Mouse (Mus musculus): ENCODE results near the gene Adam12. TPM values are rescaled to one million over a fixed set of nuclear protein-coding genes. Genes with fewer than 3 reads are reported as not detected.
A peak's percentile ranks its signal among the peaks of the same experiment; 100 is the strongest.

The Adam12 gene
- polyA plus RNA-seq, 1 experiment from 2014 or later, result 11.7 TPM

DNA sequence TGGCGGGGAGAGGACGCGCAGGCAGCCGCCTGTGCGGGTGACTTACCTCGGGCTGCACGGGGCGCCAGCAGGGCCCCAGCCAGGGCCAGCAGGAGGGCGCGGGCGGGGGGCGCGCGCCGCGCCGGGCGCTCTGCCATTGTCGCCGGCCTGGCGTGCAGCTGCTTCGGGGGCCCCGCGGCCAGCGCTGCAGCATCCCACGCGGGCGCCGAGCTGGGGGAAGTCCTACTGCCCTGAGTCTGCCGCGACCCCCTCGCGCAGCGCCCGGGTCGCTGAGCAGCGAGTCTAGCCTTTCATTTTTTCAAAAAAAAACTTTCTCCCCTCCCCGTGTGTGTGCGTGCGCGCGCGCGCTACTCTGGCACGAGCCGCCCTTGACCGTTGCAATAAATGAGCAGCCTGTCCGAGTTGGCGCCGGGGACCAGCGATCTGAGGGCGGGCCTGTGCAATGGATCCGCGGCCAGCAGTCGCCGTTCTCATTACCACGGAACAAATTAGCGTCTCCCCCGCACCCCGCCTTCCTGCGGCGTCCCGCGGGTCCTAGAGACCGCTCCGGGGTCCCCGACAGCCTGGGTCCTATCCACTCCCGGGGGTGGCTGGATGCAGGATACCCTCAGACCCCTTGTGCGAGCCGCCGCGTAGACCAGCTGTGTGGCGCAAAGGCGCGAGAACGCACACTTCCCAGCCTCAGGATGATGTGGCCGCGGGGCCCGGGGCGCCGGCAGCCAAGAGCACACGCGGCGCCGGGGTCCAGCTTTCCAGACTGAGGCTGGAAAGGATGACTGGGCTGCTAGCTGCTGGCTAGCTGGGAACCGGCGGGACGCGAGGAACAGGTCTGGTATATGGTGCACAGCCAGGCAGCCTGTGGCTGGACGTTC lies 7.0 kb downstream of the Adam12 start:
- Histone ChIP-seq H3K9ac (peak overlapping the region; percentile 43), H3K27me3 (peaks cover 24% of the 10 kb centered on the region), H3K4me1 (peaks cover 17% of the 10 kb centered on the region), H3K9me3 (replicated peaks) (no peaks in the 10 kb centered on the region), H3K27ac (replicated peaks) (peak overlapping the region; percentile 79), H3K4me3 (replicated peaks) (peak overlapping the region; percentile 65), H3K4me2 (replicated peaks) (peak overlapping the region; percentile 98), H3K36me3 (no peaks in the 10 kb centered on the region)
- under 1% methylated on average over 74 of the region's 90 CpGs for WGBS
- peak; percentile 75 for ATAC-seq (ENCODE audit: insufficient number of reproducible peaks, low FRiP score, low TSS enrichment, low read depth)

DNA sequence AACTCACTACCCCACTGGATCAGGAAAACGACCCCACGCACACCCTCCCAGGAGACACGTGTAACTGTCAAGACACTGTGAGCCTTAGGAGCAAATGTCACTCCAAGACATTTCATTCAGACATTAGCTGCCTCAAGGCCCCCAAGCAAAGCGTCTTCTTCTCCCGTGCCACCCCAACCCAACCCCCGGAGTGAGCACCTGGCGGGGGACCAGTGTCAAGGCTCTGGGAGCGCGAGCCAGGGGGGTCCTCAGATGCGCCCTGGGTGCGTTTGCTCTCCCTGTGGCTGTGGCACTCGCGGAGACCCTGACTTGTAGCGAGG lies 7.6 kb downstream of the Adam12 start:
- H3K9ac ChIP-seq, result peak overlapping the region; percentile 43
- peak overlapping the region; percentile 98 for H3K4me2 ChIP-seq (replicated peaks)
- peak overlapping the region; percentile 79 for H3K27ac ChIP-seq (replicated peaks)
- peaks cover 17% of the 10 kb centered on the region for H3K4me1 ChIP-seq
- ATAC-seq (ENCODE audit: insufficient number of reproducible peaks, low FRiP score, low TSS enrichment, low read depth), result peak; percentile 13; the same call in 1 of the 2 replicates
- peaks cover 24% of the 10 kb centered on the region for H3K27me3 ChIP-seq
- H3K4me3 ChIP-seq (replicated peaks), result peak overlapping the region; percentile 65
- no peaks in the 10 kb centered on the region for H3K9me3 ChIP-seq (replicated peaks)
- 0% methylated on average over 14 of the region's 14 CpGs for WGBS
- H3K36me3 ChIP-seq, result no peaks in the 10 kb centered on the region

DNA sequence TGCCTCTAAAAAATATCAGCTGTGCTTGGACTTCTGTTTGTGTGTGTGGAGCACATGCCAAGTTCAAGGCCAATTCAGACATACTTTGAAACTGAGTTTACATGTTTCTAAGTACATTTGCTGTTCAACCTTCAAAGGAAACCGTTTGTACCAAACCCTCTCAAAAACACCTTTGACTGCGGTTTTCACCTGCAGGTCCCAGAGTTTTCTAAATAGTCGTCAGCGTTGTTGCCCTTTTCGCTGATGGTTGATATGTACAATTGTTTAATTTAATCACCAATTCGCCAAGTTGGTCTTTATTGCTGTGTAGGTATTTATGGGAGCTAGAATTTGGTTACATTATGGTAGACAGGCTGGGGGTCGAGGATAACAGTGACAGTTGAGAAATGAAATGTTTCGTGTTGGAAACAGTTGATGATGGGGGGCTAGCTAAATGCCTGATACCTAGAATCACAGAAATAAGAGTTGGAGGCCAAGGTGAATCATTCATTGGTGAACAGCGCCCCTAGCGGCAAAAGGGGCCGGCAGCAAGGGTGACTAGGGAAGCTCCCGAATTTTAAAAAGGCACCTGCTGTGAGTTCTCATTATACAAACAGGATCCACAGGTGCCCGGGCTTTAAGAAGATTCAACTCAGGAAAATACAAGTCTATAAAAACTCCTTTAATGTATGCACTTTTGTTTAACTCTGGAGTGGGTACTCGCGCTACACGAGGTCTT lies 8.3 kb downstream of the Adam12 start:
- Histone ChIP-seq H3K36me3 (no peaks in the 10 kb centered on the region), H3K9ac (no peak overlapping the region), H3K4me3 (replicated peaks) (peak overlapping the region; percentile 65), H3K27ac (replicated peaks) (no peak overlapping the region), H3K27me3 (peaks cover 24% of the 10 kb centered on the region), H3K9me3 (replicated peaks) (no peaks in the 10 kb centered on the region), H3K4me1 (peaks cover 17% of the 10 kb centered on the region), H3K4me2 (replicated peaks) (peak overlapping the region; percentile 98)
- WGBS, result 28% methylated on average over 16 of the region's 16 CpGs
- no peak for ATAC-seq (ENCODE audit: insufficient number of reproducible peaks, low FRiP score, low TSS enrichment, low read depth)

DNA sequence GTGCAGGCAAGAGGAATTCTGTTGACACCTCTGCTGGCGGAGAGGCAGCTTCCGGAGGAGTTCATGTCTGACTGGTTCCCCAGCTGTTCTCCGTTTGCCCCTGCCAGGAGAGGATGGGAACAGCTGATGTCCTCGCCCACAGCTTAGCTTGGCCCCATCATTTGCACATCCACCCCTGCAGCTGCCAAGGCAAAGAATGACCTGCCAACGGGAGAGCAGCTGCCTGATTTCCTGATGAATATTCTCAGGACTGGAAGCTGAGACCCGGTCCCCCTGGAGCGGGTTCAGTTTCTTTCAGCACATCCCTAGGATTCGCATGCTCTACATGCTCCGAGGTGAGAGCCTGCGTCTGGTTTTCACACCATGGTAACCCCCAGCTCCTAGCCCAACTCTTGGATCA lies 24.0 kb downstream of the Adam12 start:
- no peaks in the 10 kb centered on the region for H3K9me3 ChIP-seq (replicated peaks)
- WGBS, result 55% methylated on average over 10 of the region's 10 CpGs
- ATAC-seq (ENCODE audit: insufficient number of reproducible peaks, low FRiP score, low TSS enrichment, low read depth), result peak; percentile 69; the same call in 1 of the 2 replicates

DNA sequence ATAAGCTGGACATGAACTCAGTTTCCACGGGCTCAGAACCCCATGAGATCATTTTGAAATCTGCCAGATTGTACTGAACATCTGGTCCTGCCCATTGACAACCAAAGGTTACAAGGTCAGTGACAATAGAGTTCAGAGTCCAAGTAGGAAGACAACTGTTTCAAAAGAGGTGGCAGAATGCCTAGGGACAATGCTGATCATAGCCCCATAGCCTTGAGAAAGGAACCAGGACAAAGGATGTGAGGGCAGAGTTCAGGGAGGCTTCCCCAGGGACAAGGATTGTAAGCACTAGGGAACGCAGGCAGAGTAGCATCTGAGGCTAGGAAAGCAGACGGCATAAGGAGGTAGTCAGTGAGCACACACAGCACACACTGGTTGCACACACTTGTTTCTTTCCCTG lies 38.9 kb downstream of the Adam12 start:
- Histone ChIP-seq H3K4me1 (peaks cover 15% of the 10 kb centered on the region), H3K27me3 (no peaks in the 10 kb centered on the region), H3K4me2 (replicated peaks) (no peak overlapping the region), H3K9me3 (replicated peaks) (no peaks in the 10 kb centered on the region), H3K9ac (no peak overlapping the region), H3K4me3 (replicated peaks) (no peak overlapping the region), H3K27ac (replicated peaks) (no peak overlapping the region), H3K36me3 (no peaks in the 10 kb centered on the region)
- 74% methylated on average over 3 of the region's 3 CpGs for WGBS
- no peak for ATAC-seq (ENCODE audit: insufficient number of reproducible peaks, low FRiP score, low TSS enrichment, low read depth)

More for the DNA sequence above, 24.0 kb downstream of the Adam12 start:
- Histone ChIP-seq H3K4me3 (replicated peaks) (no peak overlapping the region), H3K9ac (no peak overlapping the region), H3K27ac (replicated peaks) (0 out of 2 replicates have a peak overlapping the region, but pooled peaks have one; percentile 11), H3K27me3 (no peaks in the 10 kb centered on the region), H3K36me3 (no peaks in the 10 kb centered on the region), H3K4me2 (replicated peaks) (no peak overlapping the region), H3K4me1 (no peaks in the 10 kb centered on the region; the same call in 1 of the 2 replicates)

DNA sequence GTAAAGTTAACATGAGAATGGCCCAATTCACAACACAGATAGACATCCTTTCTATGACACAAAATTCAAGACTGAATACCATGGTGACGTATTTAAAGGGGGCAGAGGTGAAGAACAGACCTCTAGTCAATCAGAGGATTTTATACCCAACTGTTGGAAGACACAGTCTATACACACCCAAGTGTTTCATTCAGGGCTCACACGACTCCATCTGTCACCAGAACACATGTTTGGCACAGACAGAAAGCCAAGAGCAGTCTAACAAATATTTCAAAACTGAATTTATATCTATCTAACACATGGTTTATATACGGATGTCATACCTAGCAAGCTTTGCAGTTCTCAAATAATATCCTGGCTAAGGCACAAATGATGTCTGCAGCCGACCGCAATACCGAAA lies 41.8 kb downstream of the Adam12 start:
- WGBS, result 64% methylated on average over 6 of the region's 6 CpGs
- H3K36me3 ChIP-seq, result no peaks in the 10 kb centered on the region
- ATAC-seq (ENCODE audit: insufficient number of reproducible peaks, low FRiP score, low TSS enrichment, low read depth), result no peak
- no peak overlapping the region for H3K9ac ChIP-seq
- H3K27me3 ChIP-seq, result no peaks in the 10 kb centered on the region
- H3K27ac ChIP-seq (replicated peaks), result no peak overlapping the region
- H3K4me3 ChIP-seq (replicated peaks), result no peak overlapping the region
- H3K4me2 ChIP-seq (replicated peaks), result no peak overlapping the region
- no peaks in the 10 kb centered on the region for H3K9me3 ChIP-seq (replicated peaks)
- H3K4me1 ChIP-seq, result peaks cover 15% of the 10 kb centered on the region

DNA sequence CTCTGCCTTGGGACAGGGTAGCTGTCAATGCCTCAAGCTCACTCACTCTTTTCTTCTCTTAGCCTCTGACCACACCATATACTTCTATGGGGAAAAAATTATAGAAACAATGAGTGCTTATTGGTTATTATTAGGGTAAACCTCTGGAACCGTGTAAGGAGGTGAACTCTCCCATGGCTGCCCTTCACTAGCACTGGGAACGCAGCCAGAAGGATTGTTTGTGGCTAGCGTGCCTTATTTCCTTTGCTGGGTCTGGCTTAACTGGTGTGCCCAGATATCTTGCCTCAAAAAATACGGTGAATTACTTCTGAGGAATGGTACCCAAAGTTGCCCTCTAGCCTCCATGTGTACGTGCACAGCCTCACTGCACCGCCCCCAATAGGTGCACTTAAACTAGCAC lies 43.4 kb downstream of the Adam12 start:
- Histone ChIP-seq H3K27ac (replicated peaks) (no peak overlapping the region), H3K4me2 (replicated peaks) (no peak overlapping the region), H3K27me3 (no peaks in the 10 kb centered on the region), H3K36me3 (no peaks in the 10 kb centered on the region), H3K4me3 (replicated peaks) (no peak overlapping the region), H3K9ac (no peak overlapping the region), H3K9me3 (replicated peaks) (no peaks in the 10 kb centered on the region), H3K4me1 (peaks cover 15% of the 10 kb centered on the region)
- WGBS, result 65% methylated on average over 6 of the region's 6 CpGs
- no peak for ATAC-seq (ENCODE audit: insufficient number of reproducible peaks, low FRiP score, low TSS enrichment, low read depth)

DNA sequence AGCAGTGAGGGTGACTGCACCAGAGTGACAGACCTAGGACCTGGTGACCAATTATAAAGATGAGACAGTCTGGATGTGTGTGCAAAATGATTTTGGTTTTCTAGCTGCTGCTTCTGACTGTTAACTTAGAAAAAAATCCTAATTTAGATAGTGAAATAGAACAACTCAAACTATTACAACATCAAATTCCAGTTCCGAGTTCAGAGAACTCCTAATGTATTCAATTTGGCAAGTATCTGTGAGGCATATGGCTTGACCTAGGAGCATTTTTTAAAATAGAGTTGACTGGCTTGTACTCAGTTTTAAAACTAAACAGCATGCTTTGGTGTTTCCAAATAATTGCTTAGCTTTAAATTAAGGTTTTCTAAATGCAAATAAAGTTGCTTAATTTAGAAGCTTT lies 44.0 kb downstream of the Adam12 start:
- no peak overlapping the region for H3K9ac ChIP-seq
- no peak for ATAC-seq (ENCODE audit: insufficient number of reproducible peaks, low FRiP score, low TSS enrichment, low read depth)
- H3K27ac ChIP-seq (replicated peaks), result no peak overlapping the region
- H3K4me1 ChIP-seq, result peaks cover 15% of the 10 kb centered on the region
- no peaks in the 10 kb centered on the region for H3K9me3 ChIP-seq (replicated peaks)
- no peaks in the 10 kb centered on the region for H3K27me3 ChIP-seq
- no peak overlapping the region for H3K4me3 ChIP-seq (replicated peaks)
- 41% methylated on average over 1 of the region's 1 CpGs for WGBS
- H3K36me3 ChIP-seq, result no peaks in the 10 kb centered on the region
- H3K4me2 ChIP-seq (replicated peaks), result no peak overlapping the region

DNA sequence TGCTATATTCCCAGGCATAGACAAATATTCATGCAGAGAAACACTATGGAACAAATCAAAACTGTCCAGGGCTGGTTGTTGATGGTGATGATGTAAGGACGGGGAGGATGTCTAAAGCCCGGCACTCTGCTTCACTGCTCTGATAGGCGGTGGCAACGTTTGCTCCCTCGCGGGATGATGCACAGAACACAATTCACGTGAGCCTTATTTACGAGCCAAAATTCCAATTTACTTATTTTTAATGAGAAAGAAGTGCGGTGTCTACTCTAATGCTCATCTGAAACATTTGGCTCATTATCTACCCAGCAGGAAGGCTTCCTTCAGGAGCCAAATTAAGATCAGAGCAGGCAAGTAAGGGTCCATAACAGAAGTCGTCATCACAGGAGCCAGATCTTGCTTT lies 45.4 kb downstream of the Adam12 start:
- WGBS, result 88% methylated on average over 10 of the region's 10 CpGs

DNA sequence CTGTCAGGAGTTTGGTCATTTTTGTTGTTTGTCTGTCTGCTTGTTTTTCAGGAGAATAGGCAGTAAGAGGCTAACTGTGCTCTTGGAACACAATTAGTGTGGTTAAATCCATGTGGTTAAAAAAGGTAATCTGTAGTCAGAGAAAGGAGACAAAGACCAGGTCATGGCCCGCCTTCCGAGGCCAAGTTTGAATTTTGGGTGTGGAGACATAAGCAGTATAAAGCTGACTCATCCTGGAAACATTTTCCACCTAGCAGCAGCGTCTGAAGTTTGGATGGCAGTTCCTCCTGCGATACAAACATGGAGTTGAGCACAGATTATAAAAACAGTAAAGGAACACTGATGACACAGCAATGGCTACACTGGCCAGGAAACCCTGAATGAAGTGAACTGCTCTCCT lies 46.2 kb downstream of the Adam12 start:
- Histone ChIP-seq H3K36me3 (no peaks in the 10 kb centered on the region), H3K9me3 (replicated peaks) (no peaks in the 10 kb centered on the region), H3K4me3 (replicated peaks) (no peak overlapping the region), H3K4me2 (replicated peaks) (no peak overlapping the region), H3K9ac (no peak overlapping the region), H3K4me1 (peaks cover 10% of the 10 kb centered on the region), H3K27me3 (no peaks in the 10 kb centered on the region), H3K27ac (replicated peaks) (no peak overlapping the region)
- 78% methylated on average over 4 of the region's 4 CpGs for WGBS
- ATAC-seq (ENCODE audit: insufficient number of reproducible peaks, low FRiP score, low TSS enrichment, low read depth), result no peak

More for the DNA sequence above, 45.4 kb downstream of the Adam12 start:
- Histone ChIP-seq H3K4me2 (replicated peaks) (no peak overlapping the region), H3K4me3 (replicated peaks) (no peak overlapping the region), H3K9ac (no peak overlapping the region), H3K36me3 (no peaks in the 10 kb centered on the region), H3K9me3 (replicated peaks) (no peaks in the 10 kb centered on the region), H3K4me1 (peaks cover 15% of the 10 kb centered on the region), H3K27ac (replicated peaks) (no peak overlapping the region), H3K27me3 (no peaks in the 10 kb centered on the region)
- ATAC-seq (ENCODE audit: insufficient number of reproducible peaks, low FRiP score, low TSS enrichment, low read depth), result no peak

DNA sequence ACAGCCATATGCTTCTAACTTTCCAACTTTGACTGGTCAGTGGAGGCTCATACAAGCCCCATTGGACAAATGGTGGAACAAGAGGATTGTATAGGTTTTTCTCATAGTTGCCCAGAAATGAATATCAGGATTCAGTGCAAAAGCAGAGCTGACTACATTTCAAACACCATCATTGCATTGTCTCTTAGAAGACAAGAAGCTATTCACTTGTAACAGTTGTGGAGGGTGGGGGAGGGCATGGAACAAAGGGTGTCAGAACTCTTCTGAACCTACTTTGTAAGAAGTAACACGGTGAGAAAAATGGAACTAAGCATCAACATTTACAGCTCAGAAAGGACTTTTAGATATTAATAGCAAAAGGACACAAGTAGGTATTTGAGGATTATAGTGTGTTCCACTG lies 50.2 kb downstream of the Adam12 start:
- no peak for ATAC-seq (ENCODE audit: insufficient number of reproducible peaks, low FRiP score, low TSS enrichment, low read depth)
- 65% methylated on average over 1 of the region's 1 CpGs for WGBS
- no peaks in the 10 kb centered on the region for H3K36me3 ChIP-seq

More for the DNA sequence above, 50.2 kb downstream of the Adam12 start:
- Histone ChIP-seq H3K4me3 (replicated peaks) (no peak overlapping the region), H3K27ac (replicated peaks) (no peak overlapping the region), H3K9me3 (replicated peaks) (no peaks in the 10 kb centered on the region), H3K9ac (no peak overlapping the region), H3K27me3 (no peaks in the 10 kb centered on the region), H3K4me1 (no peaks in the 10 kb centered on the region), H3K4me2 (replicated peaks) (no peak overlapping the region)
